Mouse (Mus musculus) heart, adult 8-10 months (tissue): Measurements from ENCODE around the gene Ddx39b. TPM values are rescaled to one million over a fixed set of nuclear protein-coding genes. Genes with fewer than 3 reads are reported as not detected.

ENCODE experiments used
- DNase-seq: peaks from one replicate; pipeline ENCODE4 v3.0.0; 2022; ENCODE audit warnings: low spot score
- total RNA-seq, 4 experiments: library from RNA; stranded (reverse); gene quantifications; 2 replicates each; pipeline ENCODE4 v1.2.4; 2022

Ddx39b gene
- total RNA-seq, 4 experiments from 2014 or later, result 76.7 to 92.1 (median 86.6) TPM

- no peak for DNase-seq
Observed at GRCm38 (mm10) chr17:35244999-35245398, 3.5 kb downstream of the Ddx39b start.

- DNase-seq, result no peak
Observed at GRCm38 (mm10) chr17:35245731-35246623, 4.4 kb downstream of the Ddx39b start.

- DNase-seq, result no peak
Observed at GRCm38 (mm10) chr17:35247144-35247543, 5.6 kb downstream of the Ddx39b start.

- no peak for DNase-seq
Observed at GRCm38 (mm10) chr17:35248986-35249385, 7.4 kb downstream of the Ddx39b start.

- no peak for DNase-seq
Observed at GRCm38 (mm10) chr17:35249451-35250197, 8.1 kb downstream of the Ddx39b start.

GRCm38 (mm10) chr17:35250348-35251120 lies 9.0 kb downstream of the Ddx39b start:
- no peak for DNase-seq

- DNase-seq, result no peak
Observed at GRCm38 (mm10) chr17:35251162-35251719, 9.7 kb downstream of the Ddx39b start.

- no peak for DNase-seq
Observed at GRCm38 (mm10) chr17:35251981-35252380, 10.4 kb downstream of the Ddx39b start.

- no peak for DNase-seq
Observed at GRCm38 (mm10) chr17:35252619-35253292, 11.2 kb downstream of the Ddx39b start.

- no peak for DNase-seq
Observed at GRCm38 (mm10) chr17:35253293-35254093, 11.9 kb downstream of the Ddx39b start.

GRCm38 (mm10) chr17:35254241-35255098 lies 12.9 kb downstream of the Ddx39b start:
- no peak for DNase-seq

- DNase-seq, result no peak
Observed at GRCm38 (mm10) chr17:35255301-35255700, 13.8 kb downstream of the Ddx39b start.

- DNase-seq, result no peak
Observed at GRCm38 (mm10) chr17:35255704-35256103, 14.2 kb downstream of the Ddx39b start.

- no peak for DNase-seq
Observed at GRCm38 (mm10) chr17:35257378-35257777, 15.8 kb downstream of the Ddx39b start.

- peak; percentile 99 for DNase-seq
Observed at GRCm38 (mm10) chr17:35257824-35258491, 16.4 kb downstream of the Ddx39b start.

- peak; percentile 85 for DNase-seq
Observed at GRCm38 (mm10) chr17:35258492-35259478, 17.2 kb downstream of the Ddx39b start.

- no peak for DNase-seq
Observed at GRCm38 (mm10) chr17:35259621-35260020, 18.1 kb downstream of the Ddx39b start.
